Mouse (Mus musculus) spleen, adult 2 months (tissue): ENCODE data around the gene Lhx2.

ENCODE experiments used
- CTCF ChIP-seq: fragments of 200-500 bp; IDR thresholded peaks from 2 replicates; pipeline ENCODE4 v1.5.1; 2011; ENCODE audit warnings: mild to moderate bottlenecking, inconsistent platforms; ENCODE audit not compliant: insufficient read depth, insufficient read length, insufficient replicate concordance; ENCODE audit errors: extremely low read depth
- POLR2A ChIP-seq: fragments of 200-500 bp; IDR thresholded peaks from 2 replicates; pipeline ENCODE4 v1.6.1; 2011; ENCODE audit warnings: low read depth, low read length, inconsistent platforms

- no peak for TF ChIP-seq CTCF
- TF ChIP-seq POLR2A, result no peak
These were observed 56.8 kb downstream of the Lhx2 start for GRCm38 (mm10) chr2:38395869-38396236.
